Mouse (Mus musculus) liver, postnatal 0 days (tissue): ENCODE measurements around the gene Ptgis.

Experiments used
- CTCF ChIP-seq: sonication (generic); IDR thresholded peaks from 2 replicates; pipeline ENCODE4 v1.5.1; 2016; ENCODE audit warnings: antibody characterized with exemption, low read depth
- EP300 ChIP-seq: IDR thresholded peaks from 2 replicates; pipeline ENCODE4 v1.6.1; 2016; ENCODE audit warnings: antibody characterized with exemption, low read depth, mild to moderate bottlenecking

GRCm38 (mm10) chr2:167271121-167271521, 30.7 kb upstream of the Ptgis start:
- TF ChIP-seq EP300 = no peak
- TF ChIP-seq CTCF = no peak
